Mouse (Mus musculus): ENCODE results near the gene Tank.

The Tank gene

GRCm38 (mm10) chr2:61656421-61657411, 78.3 kb downstream of the Tank start:
- peak; percentile 45 for DNase-seq (ENCODE audit: low spot score)

GRCm38 (mm10) chr2:61659254-61659653, 80.9 kb downstream of the Tank start:
- DNase-seq (ENCODE audit: low spot score): no peak

GRCm38 (mm10) chr2:61662833-61663232, 84.4 kb downstream of the Tank start:
- no peak for DNase-seq (ENCODE audit: low spot score)

GRCm38 (mm10) chr2:61663573-61664241, 85.3 kb downstream of the Tank start:
- DNase-seq (ENCODE audit: low spot score): no peak

GRCm38 (mm10) chr2:61667420-61667819, 89.0 kb downstream of the Tank start:
- DNase-seq (ENCODE audit: low spot score): no peak

GRCm38 (mm10) chr2:61668260-61668659, 89.9 kb downstream of the Tank start:
- peak; percentile 42 for DNase-seq (ENCODE audit: low spot score)

- no peak for DNase-seq (ENCODE audit: low spot score)
These were observed 96.2 kb downstream of the Tank start for GRCm38 (mm10) chr2:61674555-61674954.

GRCm38 (mm10) chr2:61681572-61681971, 103.2 kb downstream of the Tank start:
- DNase-seq (ENCODE audit: low spot score): no peak

GRCm38 (mm10) chr2:61686533-61686932, 108.1 kb downstream of the Tank start:
- no peak for DNase-seq (ENCODE audit: low spot score)

GRCm38 (mm10) chr2:61689086-61689485, 110.7 kb downstream of the Tank start:
- no peak for DNase-seq (ENCODE audit: low spot score)

Data from c-Kit-positive CD71-positive TER-119-positive erythroid progenitor cells, embryonic 14.5 days (primary cell).